Mouse (Mus musculus) embryonic fibroblast, embryonic 13.5 days (primary cell): ENCODE results near the gene Dennd5a.

ENCODE experiments used
- CTCF ChIP-seq: IDR thresholded peaks from 2 replicates; pipeline ENCODE4 v1.5.1; 2011; ENCODE audit warnings: mild to moderate bottlenecking, control low read depth, low read length, moderate library complexity, borderline replicate concordance; ENCODE audit not compliant: insufficient read depth
- POLR2A ChIP-seq: IDR thresholded peaks from 2 replicates; pipeline ENCODE4 v1.6.1; 2011; ENCODE audit warnings: low read depth, mild to moderate bottlenecking, control low read depth, low read length, moderate library complexity

DNA sequence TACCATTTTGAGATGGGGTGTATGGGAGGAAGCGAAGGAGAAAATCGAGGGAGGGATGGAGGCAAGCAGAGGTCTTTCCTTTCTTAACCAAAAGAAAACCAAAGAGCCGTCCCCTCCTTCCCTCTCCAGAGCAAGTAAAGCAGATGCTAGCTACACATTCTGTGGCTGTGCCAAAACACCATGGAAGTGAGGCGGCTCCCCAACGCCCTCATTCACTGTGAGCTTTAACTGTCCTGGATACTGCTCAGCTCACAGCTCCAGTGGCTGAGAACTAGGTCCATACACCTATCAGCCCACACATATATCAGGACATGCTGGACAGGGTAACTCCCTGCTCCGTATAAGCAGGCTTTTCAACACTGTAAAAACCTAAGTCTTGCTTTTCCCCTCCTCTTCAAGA is 31.9 kb downstream of the Dennd5a start:
- TF ChIP-seq CTCF (no peak), POLR2A (no peak)
